Mouse (Mus musculus) ES-Bruce4 (cell line): Measurements from ENCODE around the gene Ctps2.

Experiments used
- CTCF ChIP-seq: IDR thresholded peaks from one replicate; pipeline ENCODE4 v1.8.1; 2011; ENCODE audit warnings: low read depth, low read length
- POLR2A ChIP-seq: IDR thresholded peaks from one replicate; pipeline ENCODE4 v1.8.1; 2011; ENCODE audit warnings: low read length; ENCODE audit not compliant: insufficient read depth

DNA sequence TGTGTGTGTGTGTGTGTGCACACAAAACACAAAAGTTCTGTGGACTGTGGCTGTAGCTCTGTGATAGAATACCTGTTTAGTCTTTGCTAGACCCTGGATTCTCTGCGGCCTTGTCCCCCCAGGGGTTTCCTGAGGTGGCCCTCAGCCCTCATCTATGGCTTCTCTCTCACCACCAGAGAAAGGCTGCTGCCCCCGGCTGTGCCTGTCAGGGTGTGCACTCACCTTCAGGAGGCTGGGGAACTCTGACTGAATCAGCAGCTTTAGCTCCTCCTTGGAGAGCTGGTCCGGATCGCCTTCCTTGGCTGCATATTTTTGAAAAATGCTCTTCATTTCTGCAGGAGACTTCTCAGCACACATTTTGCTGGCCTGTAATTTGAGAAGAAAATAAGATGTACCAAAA lies 62.8 kb downstream of the Ctps2 start:
- TF ChIP-seq POLR2A (no peak), CTCF (no peak)
